Mouse (Mus musculus): ENCODE measurements around the gene Mpg.

- no peak for TF ChIP-seq CTCF (IDR thresholded peaks at IDR 0.05; ENCODE audit: extremely low read depth, insufficient read length, insufficient replicate concordance, low read depth, low read length)
- TF ChIP-seq POLR2A (IDR thresholded peaks at IDR 0.05; ENCODE audit: low read depth, low read length): no peak
Measured at GRCm38 (mm10) chr11:32267964-32268363, 41.7 kb downstream of the Mpg start.
